Mouse (Mus musculus): ENCODE measurements around the gene Ccnd2. TPM values are rescaled to one million over a fixed set of nuclear protein-coding genes. Genes with fewer than 3 reads are reported as not detected.

Gene Ccnd2
- polyA plus RNA-seq, 1 experiment from 2014 or later = 1,164 TPM

DNA sequence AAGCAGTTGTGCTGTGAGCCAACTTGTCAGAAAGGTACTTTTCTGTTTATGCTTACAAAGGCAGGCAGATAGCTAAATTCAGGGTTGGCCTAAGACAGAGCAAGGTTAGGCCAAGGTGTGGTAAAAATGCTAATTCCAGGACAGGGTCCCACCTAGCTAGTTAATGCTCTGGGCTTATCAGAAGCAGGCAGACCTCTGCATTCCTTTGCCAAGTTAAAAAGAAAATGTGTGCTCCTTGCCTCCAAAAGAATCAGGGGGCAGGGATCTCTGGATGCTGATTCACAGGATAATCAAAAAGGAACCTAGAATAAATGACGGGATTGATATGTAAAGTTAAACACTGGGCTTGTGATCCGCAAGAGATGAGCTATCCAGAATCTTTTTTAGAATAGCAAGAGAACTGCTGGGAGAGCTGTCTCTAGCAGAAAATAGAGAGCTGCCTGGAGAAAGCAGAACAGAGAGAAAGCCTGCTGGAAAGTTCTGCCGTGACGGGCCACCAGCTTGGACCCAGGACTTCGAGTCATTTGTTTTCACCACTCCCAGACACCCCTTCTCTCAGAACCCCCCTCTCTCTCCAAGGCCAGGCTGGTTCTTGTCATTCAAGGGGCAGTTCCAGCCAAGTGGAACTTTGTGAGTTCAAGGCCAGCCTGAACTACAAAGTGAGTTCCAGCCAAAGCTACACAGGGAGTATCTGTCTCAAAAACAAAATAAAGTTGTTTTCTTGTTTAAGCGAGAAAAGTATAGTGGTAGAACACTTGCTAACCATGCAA, 48.3 kb downstream of the Ccnd2 start:
- no peaks in the 10 kb centered on the region for H3K27me3 ChIP-seq
- no peak for ATAC-seq (ENCODE audit: insufficient number of reproducible peaks, low FRiP score, low TSS enrichment, low read depth)
- H3K4me2 ChIP-seq = no peak overlapping the region
- no peak overlapping the region for H3K9ac ChIP-seq
- no peak overlapping the region for H3K4me3 ChIP-seq
- H3K27ac ChIP-seq = no peak overlapping the region
- no peaks in the 10 kb centered on the region for H3K9me3 ChIP-seq
- 0 out of 2 replicates have a peak, but pooled peaks cover 4% of the 10 kb centered on the region for H3K36me3 ChIP-seq
- WGBS = 93% methylated on average over 6 of the region's 6 CpGs
- H3K4me1 ChIP-seq = peaks cover 5% of the 10 kb centered on the region

DNA sequence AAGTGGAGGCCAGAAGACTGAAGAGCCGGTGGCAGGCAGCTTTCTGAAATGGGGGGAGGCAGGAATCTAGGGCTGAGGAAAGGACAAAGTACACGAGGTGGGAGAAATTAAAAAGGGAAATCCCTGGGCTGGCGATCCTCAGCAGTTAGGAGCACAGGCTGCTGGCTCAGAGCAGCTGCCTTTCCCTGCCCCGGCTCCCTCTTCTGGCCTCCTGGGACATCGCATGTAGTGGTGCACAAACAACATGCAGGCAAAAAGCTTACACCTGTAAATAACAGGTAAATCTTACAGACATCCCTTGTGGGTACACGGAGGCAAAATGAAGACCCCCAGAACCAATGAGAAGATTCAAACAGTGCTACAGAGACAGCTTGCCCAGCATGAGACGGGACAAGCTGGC, 57.4 kb downstream of the Ccnd2 start:
- WGBS = 64% methylated on average over 7 of the region's 7 CpGs
- Histone ChIP-seq H3K27me3 (no peaks in the 10 kb centered on the region), H3K36me3 (0 out of 2 replicates have a peak, but pooled peaks cover 4% of the 10 kb centered on the region), H3K4me2 (no peak overlapping the region), H3K9ac (no peak overlapping the region), H3K4me3 (no peak overlapping the region), H3K4me1 (no peaks in the 10 kb centered on the region), H3K9me3 (no peaks in the 10 kb centered on the region), H3K27ac (no peak overlapping the region)
- no peak for ATAC-seq (ENCODE audit: insufficient number of reproducible peaks, low FRiP score, low TSS enrichment, low read depth)

DNA sequence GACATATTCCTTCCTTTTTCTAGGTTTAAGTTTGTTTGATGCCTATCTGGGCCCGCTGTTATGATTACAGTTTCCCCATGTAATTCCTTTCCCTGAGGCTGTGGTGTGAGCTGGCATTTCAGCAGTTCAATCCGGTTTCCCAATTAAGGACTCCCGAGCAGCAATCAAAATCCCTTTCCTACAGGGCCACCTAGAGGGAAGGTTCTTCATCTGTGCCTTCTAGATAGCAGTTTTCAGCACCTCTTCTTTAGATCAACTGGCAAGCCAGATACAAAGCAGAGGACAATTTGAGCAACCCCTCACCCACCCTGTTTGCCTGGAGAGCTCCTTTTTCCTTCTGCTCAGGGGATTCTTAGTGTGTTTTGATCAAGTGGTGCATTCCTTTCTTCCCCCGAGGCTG, 65.3 kb downstream of the Ccnd2 start:
- Histone ChIP-seq H3K27ac (no peak overlapping the region), H3K9ac (no peak overlapping the region), H3K9me3 (no peaks in the 10 kb centered on the region), H3K36me3 (peaks cover 15% of the 10 kb centered on the region; the same call in 1 of the 2 replicates), H3K27me3 (no peaks in the 10 kb centered on the region), H3K4me3 (no peak overlapping the region), H3K4me2 (no peak overlapping the region), H3K4me1 (no peaks in the 10 kb centered on the region)
- ATAC-seq (ENCODE audit: insufficient number of reproducible peaks, low FRiP score, low TSS enrichment, low read depth) = no peak
- WGBS = 49% methylated on average over 4 of the region's 4 CpGs

DNA sequence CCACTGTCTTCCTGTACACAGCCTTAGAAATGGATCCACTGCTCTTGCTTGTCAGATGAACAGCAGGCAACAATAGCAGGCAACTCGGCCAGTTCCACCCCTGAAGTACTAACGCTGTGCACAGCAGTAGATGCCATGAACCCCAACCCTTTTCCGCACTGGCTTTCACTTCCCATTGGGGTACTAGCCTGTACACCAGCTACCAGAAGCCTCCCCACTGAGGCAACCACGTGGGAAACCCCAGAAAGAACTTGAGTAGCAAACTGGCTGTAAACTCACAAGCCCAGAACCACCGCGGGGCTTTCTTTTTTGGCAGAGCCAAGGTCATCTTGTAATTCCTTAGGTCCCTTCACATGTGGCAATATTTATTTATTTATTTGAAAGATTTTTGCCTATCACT, 70.2 kb downstream of the Ccnd2 start:
- peaks cover 9% of the 10 kb centered on the region for H3K4me1 ChIP-seq
- no peaks in the 10 kb centered on the region for H3K36me3 ChIP-seq
- WGBS = 64% methylated on average over 6 of the region's 6 CpGs

DNA sequence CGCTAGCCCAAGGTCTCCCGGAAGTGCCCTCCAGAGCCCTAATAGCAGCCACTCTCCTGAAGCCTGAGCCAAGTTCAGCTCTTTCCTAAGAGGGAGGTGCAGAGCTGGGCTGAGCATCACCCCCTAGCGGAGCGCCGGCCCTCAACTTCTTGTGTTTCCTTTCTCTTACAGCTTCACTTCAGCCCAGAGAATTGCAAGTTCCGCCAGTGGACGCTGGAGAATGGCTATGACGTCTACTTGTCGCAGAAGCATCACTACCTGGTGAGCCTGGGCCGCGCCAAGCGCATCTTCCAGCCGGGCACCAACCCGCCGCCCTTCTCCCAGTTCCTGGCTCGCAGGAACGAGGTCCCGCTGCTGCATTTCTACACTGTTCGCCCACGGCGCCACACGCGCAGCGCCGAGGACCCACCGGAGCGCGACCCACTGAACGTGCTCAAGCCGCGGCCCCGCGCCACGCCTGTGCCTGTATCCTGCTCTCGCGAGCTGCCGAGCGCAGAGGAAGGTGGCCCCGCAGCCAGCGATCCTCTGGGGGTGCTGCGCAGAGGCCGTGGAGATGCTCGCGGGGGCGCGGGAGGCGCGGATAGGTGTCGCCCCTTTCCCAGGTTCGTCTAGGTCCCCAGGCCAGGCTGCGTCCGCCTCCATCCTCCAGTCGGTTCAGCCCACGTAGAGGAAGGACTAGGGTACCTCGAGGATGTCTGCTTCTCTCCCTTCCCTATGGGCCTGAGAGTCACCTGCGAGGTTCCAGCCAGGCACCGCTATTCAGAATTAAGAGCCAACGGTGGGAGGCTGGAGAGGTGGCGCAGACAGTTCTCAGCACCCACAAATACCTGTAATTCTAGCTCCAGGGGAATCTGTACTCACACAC, 71.9 kb downstream of the Ccnd2 start:
- no peak overlapping the region for H3K27ac ChIP-seq
- ATAC-seq (ENCODE audit: insufficient number of reproducible peaks, low FRiP score, low TSS enrichment, low read depth) = no peak
- peak overlapping the region; percentile 97 for H3K4me2 ChIP-seq
- no peaks in the 10 kb centered on the region for H3K36me3 ChIP-seq
- peaks cover 9% of the 10 kb centered on the region for H3K4me1 ChIP-seq
- peak overlapping the region; percentile 56 for H3K4me3 ChIP-seq
- peaks cover 17% of the 10 kb centered on the region for H3K27me3 ChIP-seq
- peak overlapping the region; percentile 44 for H3K9ac ChIP-seq
- WGBS = under 1% methylated on average over 59 of the region's 59 CpGs
- no peaks in the 10 kb centered on the region for H3K9me3 ChIP-seq

More for the DNA sequence above, 70.2 kb downstream of the Ccnd2 start:
- H3K9me3 ChIP-seq = no peaks in the 10 kb centered on the region
- no peak overlapping the region for H3K4me3 ChIP-seq
- ATAC-seq (ENCODE audit: insufficient number of reproducible peaks, low FRiP score, low TSS enrichment, low read depth) = no peak
- peaks cover 17% of the 10 kb centered on the region for H3K27me3 ChIP-seq
- H3K4me2 ChIP-seq = no peak overlapping the region
- H3K27ac ChIP-seq = no peak overlapping the region
- H3K9ac ChIP-seq = no peak overlapping the region

Other genes with a start within 250 kb of the Ccnd2 start
- not detected in 2 replicates for gene Dyrk4, start 230.4 kb downstream of the Ccnd2 start, polyA plus RNA-seq (2015; fragmentation: Nextera tagmentation; extraction: Ambion mirVana)
- gene Rad51ap1, start 212.6 kb downstream of the Ccnd2 start, polyA plus RNA-seq (2015; fragmentation: Nextera tagmentation; extraction: Ambion mirVana) = 44.0 and 47.4 TPM in 2 replicates
- 18.5 and 19.6 TPM in 2 replicates for gene D6Wsu163e, start 212.2 kb downstream of the Ccnd2 start, polyA plus RNA-seq (2015; fragmentation: Nextera tagmentation; extraction: Ambion mirVana)
- gene Fgf6, start 136.6 kb downstream of the Ccnd2 start, polyA plus RNA-seq (2015; fragmentation: Nextera tagmentation; extraction: Ambion mirVana) = 1.5 and 2.5 TPM in 2 replicates
- 0.12 TPM in 1 of 2 replicates, not detected in the other for gene Fgf23, start 79.3 kb downstream of the Ccnd2 start, polyA plus RNA-seq (2015; fragmentation: Nextera tagmentation; extraction: Ambion mirVana)
- gene Tigar, start 42.6 kb downstream of the Ccnd2 start, polyA plus RNA-seq (2015; fragmentation: Nextera tagmentation; extraction: Ambion mirVana) = 2.2 and 2.6 TPM in 2 replicates